Mouse (Mus musculus): ENCODE measurements around the gene Herc4. TPM values are rescaled to one million over a fixed set of nuclear protein-coding genes. Genes with fewer than 3 reads are reported as not detected.

Gene Herc4
- polyA plus RNA-seq, 1 experiment: 33.7 TPM

DNA sequence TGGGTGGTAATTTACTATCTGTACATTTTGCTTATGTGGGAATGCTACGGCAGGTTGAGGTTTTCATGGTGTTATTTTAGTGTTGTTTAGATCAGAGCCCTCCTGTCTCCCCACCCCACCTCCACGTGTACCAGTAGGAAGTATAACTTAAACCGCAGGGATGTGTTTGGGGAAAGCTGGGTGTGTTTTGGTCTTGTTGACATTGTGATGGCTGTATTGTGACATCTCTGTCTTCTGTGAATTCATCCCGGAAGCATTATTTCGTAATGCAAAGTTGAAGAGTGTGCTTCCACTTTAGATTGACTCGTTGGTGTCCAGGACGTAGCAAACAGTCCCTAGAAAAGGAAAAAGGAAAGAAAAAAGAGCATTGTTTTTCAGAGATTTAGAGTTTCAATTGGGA, 3.8 kb downstream of the Herc4 start:
- DNase-seq (ENCODE audit: extremely low spot score in 1 of 2, low spot score in 1 of 2): no peak

DNA sequence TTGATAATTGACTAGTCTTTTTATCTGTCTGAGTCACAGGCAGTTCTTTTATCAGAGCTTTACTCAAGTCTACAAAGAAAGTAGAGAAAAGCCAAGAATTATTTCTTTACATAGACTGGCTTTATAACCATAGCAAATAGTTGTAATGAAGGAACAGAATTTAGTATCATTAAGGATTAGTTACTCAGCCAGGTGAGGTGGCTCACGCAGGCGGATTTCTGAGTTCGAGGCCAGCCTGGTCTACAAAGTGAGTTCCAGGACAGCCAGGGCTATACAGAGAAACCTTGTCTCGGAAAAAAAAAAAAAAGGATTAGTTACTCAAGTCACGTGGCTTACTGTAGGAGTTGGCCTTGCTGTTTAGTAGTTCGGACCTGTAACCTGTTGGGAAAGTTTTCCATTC, 4.8 kb downstream of the Herc4 start:
- DNase-seq (ENCODE audit: extremely low spot score in 1 of 2, low spot score in 1 of 2): no peak

GRCm38 (mm10) chr10:63258696-63259095, 15.1 kb downstream of the Herc4 start:
- no peak for DNase-seq (ENCODE audit: extremely low spot score in 1 of 2, low spot score in 1 of 2)

DNA sequence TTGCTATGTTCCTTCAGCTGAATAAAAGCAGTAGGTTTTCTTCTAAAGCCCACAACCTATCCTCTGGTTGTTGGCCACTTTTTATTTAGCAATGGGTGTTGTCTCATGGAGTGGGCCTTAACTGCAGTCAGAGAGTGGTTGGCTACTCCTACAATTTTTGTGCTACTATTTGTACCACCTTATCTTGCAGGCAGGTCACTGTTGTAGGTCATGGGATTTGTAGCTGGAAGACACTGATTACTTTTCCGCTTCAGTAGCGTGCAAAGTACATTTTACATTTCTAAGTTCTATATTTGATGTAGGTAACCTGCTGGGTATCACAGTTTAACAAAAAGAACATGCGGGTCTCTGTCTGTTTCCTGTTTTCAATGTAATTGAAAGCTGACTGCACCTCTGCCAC, 15.7 kb downstream of the Herc4 start:
- no peak for DNase-seq (ENCODE audit: extremely low spot score in 1 of 2, low spot score in 1 of 2)

GRCm38 (mm10) chr10:63267941-63268340, 24.3 kb downstream of the Herc4 start:
- DNase-seq (ENCODE audit: extremely low spot score in 1 of 2, low spot score in 1 of 2): no peak

- no peak for DNase-seq (ENCODE audit: extremely low spot score in 1 of 2, low spot score in 1 of 2)
Measured at GRCm38 (mm10) chr10:63272401-63272800, 28.8 kb downstream of the Herc4 start.

DNA sequence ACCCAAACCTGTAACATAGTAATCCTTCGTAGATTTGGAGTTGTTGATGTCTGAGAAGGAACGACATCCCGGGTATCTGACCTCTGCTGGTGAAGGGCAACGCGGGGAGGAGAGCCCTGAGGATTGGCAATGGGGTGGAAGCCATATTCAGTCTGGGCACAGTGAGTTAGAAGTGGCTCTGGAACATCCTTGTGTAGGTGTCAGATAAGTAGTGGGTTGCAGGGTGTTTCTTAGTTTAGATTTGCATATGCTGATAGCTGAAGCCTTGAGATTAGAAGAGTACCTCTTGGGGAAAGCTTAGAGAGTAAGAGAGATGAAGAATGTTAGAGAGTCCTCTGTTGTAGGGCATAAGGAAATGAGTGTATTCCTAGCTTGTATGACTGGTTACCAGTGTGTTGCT, 29.3 kb downstream of the Herc4 start:
- no peak for DNase-seq (ENCODE audit: extremely low spot score in 1 of 2, low spot score in 1 of 2)

- no peak for DNase-seq (ENCODE audit: extremely low spot score in 1 of 2, low spot score in 1 of 2)
Measured at GRCm38 (mm10) chr10:63277010-63277409, 33.4 kb downstream of the Herc4 start.

DNA sequence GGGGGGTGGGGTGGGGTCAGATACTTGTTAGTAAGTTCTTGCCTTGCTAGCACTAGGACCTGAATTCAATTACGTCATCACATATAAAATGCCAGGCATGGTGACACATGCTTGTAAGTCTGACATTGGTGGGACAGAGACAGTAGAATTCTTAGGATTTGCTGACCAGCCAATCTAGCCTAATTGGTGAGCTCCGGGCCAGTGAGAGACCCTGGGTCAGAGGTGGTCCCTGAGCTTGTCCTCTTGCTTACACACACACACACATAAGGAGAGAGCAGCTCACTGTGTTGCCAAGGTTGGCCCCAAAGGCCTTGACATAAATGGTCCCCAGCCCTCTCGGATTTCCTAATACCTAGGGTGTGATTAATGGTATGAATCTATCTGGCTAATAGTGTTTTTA, 36.2 kb downstream of the Herc4 start:
- no peak for DNase-seq (ENCODE audit: extremely low spot score in 1 of 2, low spot score in 1 of 2)

- no peak for DNase-seq (ENCODE audit: extremely low spot score in 1 of 2, low spot score in 1 of 2)
Measured at GRCm38 (mm10) chr10:63282417-63282816, 38.8 kb downstream of the Herc4 start.

- no peak for DNase-seq (ENCODE audit: extremely low spot score in 1 of 2, low spot score in 1 of 2)
Measured at GRCm38 (mm10) chr10:63282846-63283245, 39.2 kb downstream of the Herc4 start.

DNA sequence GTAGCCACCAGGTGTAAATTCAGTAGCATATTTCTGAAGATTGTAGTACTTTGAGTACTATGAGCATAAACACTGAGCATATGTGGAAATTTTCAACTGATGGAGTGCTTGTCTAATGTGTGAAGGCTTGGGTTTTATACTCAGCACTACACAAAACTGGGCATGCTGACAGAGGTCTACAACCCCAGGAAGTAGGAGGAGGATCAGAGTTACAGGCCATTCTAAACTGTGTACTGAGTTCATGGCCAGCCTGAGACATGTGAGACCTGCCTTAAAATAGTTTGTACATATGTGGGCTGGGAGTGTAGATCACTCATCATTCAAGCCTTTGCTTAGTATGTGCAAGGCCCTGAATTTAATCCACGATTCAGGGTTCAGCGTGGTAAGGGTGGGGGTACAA, 58.7 kb downstream of the Herc4 start:
- DNase-seq (ENCODE audit: extremely low spot score in 1 of 2, low spot score in 1 of 2): no peak

DNA sequence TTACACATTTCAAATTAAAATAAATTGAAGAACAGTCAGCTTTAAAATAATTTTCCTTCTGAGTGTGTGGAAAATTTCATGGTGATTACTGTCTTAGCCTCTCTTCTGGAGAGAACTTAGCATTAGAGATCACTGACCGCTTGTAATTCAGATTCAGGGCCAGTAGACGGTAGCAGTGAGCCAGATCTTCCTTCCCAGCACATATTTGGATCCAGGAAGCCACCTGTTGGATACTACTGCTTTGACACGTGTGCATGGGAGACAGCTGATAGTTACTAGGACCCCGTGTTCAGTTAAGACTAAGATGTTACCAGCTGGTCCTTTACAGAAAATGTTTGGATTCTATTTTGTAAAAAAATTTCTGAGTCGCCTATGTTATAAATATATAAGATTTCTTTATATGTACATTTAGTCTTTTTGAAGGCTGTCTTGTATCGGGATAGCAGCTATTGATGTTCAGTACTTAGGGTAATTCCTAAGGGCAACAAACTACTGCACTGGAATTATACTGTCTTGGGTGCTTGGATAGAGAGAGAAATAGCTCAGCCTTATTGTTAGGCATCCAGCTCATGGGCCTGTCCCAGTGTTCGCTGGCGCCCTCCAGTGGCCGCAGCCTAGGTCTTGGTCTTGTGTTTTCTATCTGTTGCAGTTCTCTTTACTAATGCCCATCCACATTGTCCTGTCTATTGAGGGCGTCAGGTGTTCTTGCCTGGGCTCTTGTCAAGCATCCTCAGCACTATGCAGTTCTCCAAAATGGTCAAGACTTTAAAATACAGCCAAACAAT, 65.2 kb downstream of the Herc4 start:
- peak; percentile 44 to 91 for DNase-seq (ENCODE audit: extremely low spot score in 1 of 2, low spot score in 1 of 2)

DNA sequence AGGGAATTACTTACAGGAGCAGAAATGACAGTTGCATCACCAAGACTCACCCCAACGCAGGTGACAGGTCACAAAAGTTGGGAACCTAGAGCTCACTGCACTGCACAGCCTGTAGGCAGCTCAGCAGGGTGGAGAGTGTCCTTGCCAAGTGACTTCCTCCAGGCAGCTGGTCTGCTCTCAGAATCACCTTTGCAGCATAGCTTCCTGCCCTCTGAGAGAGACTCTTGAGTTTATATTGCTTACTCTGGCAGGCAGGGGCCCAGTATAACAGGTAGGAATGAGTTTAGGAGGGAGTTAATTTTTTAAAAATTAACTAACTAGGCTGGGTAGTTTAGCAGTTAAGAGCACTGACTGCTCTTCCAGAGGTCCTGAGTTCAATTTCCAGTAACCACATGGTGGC, 70.1 kb downstream of the Herc4 start:
- DNase-seq (ENCODE audit: extremely low spot score in 1 of 2, low spot score in 1 of 2): no peak

GRCm38 (mm10) chr10:63327091-63327490, 83.5 kb downstream of the Herc4 start:
- no peak for DNase-seq (ENCODE audit: extremely low spot score in 1 of 2, low spot score in 1 of 2)

DNA sequence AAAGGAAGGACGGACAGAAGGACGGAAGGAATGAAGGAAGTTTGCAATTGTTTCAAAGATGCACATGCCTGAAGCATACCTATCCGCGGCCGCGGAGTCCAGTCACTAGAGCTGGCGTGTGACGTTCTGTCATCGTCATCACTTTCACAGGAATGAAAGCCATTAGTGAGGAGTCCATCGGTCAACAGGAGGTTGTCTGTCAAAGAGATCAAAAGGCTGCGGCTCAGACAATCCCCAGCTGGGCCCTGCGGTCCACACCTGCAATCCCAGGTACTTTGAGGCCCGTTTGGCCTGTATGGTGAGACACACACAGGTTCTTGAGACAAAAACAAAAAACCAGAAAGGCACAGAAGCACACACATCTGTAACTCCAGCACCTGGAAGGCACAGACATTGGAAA, 93.3 kb downstream of the Herc4 start:
- DNase-seq (ENCODE audit: extremely low spot score in 1 of 2, low spot score in 1 of 2): no peak

DNA sequence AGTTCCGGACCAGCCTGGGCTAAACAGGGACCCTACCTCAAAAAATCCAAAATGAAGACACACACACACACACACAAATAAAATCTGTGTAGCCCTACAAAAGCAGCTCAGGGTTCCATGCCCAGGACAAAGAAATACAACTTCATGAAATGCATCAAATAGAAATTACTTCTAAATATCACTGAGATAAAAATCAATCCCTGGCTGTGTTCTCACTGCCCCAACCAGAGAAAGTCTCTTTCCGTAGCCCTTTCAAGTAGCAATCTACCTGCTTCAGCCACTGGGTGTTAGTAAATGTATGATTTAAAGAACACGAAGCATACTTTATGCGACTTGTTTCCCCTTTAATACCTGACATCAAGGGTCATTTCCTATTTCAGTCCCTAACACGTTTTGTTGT, 93.7 kb downstream of the Herc4 start:
- no peak for DNase-seq (ENCODE audit: extremely low spot score in 1 of 2, low spot score in 1 of 2)

- peak in 1 of 2 experiments; percentile 51 for DNase-seq (ENCODE audit: extremely low spot score in 1 of 2, low spot score in 1 of 2)
Measured at GRCm38 (mm10) chr10:63337951-63338836, 94.6 kb downstream of the Herc4 start.

DNA sequence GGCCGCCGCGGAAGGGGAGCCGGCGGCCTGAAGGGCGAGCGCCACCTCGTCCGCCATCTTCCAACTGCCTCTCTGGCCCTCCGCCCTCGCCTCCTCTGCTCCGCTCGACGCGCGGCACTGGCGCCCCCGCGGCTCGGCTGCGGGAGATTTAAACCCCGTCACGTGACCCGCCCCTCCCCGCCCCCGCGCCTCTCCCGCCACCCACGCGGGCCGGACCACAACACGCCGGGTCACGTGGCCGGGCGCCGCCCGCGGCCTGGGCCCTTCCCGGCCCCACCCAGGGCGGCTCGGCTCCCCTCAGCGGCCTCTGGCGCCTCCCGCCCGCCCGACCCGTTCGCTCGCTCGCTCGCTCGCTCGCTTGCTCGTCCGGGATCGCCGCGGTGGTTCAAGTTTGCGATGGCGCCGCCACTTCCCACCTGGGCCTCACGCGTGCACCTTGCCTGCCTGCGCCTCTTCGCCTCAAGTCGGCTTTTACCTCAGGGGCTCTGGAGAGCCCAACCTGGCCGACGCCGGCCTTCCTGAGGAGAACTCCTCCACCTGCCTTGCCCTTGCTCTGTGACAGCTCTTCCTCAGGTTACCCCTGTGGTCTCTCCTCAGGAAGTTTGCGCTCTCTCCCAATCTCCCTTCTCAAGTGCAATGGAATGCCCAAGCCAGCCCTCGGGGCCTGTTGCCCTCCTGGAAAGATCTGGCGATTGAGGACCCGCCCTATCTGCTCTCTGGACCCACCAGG, 95.5 kb downstream of the Herc4 start:
- peak; percentile 41 to 80 for DNase-seq (ENCODE audit: extremely low spot score in 1 of 2, low spot score in 1 of 2)

DNA sequence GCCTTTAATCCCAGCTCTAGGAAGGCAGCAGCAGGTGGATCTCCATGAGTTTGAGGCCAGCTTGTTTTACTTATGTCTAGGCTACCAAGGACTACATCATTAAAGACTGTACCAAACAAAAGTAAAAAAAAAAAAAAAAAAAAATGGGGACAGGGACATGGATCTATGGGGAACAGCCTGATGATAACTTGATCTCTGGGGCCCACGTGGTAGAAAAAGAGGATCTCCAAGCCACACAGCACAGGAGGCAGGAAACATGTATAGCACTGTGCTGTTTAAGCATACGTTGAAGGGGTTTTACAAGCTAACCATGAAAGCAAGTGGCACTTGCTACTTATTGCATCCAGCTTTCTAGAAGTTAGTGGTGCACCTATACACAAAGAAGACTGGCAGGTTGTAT, 97.7 kb downstream of the Herc4 start:
- DNase-seq (ENCODE audit: extremely low spot score in 1 of 2, low spot score in 1 of 2): no peak

DNA sequence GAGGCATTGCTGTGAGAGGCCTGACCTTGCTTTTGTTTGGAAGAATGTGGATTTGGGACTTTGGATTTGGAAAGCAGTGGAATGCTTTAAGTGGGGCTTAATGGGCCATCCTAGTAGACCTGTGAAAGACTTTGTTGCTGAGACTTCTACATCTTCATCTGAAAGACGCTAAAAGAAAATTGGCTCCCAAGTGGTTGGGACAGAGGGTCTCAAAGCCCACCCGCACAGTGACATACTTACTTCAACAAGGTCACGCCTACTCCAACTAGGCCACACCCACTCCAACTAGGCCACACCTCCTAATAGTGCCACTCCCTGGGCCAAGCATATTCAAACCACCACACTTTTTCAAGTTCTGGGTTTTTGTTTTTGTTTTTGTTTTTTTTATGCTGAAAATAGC, 101.1 kb downstream of the Herc4 start:
- DNase-seq (ENCODE audit: extremely low spot score in 1 of 2, low spot score in 1 of 2): no peak
